Mouse (Mus musculus): ENCODE measurements around the gene Ltbp1.

DNA sequence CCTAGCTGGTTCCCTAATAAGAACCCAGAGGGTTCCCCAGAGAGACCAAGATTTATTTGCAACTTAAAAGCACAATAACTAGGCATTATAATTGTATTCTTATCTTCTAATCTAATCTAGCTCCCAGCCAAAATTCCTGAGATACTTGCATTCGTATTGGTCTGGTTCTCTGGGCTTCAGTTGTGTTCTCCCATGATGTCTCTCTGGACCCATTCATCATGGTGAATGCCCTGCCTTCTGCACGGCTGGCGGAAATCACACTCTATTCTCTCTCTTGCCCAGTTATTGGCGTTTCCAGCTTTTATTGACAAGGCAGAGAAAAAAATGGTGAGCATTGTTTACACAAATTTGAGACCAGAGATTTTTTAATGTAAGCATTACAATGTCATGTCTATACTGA lies 33.6 kb downstream of the Ltbp1 start:
- TF ChIP-seq POLR2A (IDR thresholded peaks at IDR 0.05; ENCODE audit: borderline replicate concordance, control insufficient read depth, low read depth, low read length) (no peak), CTCF (IDR thresholded peaks at IDR 0.05; ENCODE audit: control insufficient read depth, insufficient read depth, low read length) (no peak)
